Mouse (Mus musculus): ENCODE measurements around the gene Sema7a. TPM values are rescaled to one million over a fixed set of nuclear protein-coding genes. Genes with fewer than 3 reads are reported as not detected.

The Sema7a gene
- total RNA-seq (2012; rRNA removed) (not detected in 2 replicates), polyA plus RNA-seq (2012; ENCODE audit: insufficient read depth in 1 of 2, insufficient read length in 2 of 2, low read depth in 1 of 2, low replicate concordance in 2 of 2, missing spikeins in 1 of 2) (under 1 TPM in 1 of 2 experiments, not detected in 1; 0.03 TPM)

DNA sequence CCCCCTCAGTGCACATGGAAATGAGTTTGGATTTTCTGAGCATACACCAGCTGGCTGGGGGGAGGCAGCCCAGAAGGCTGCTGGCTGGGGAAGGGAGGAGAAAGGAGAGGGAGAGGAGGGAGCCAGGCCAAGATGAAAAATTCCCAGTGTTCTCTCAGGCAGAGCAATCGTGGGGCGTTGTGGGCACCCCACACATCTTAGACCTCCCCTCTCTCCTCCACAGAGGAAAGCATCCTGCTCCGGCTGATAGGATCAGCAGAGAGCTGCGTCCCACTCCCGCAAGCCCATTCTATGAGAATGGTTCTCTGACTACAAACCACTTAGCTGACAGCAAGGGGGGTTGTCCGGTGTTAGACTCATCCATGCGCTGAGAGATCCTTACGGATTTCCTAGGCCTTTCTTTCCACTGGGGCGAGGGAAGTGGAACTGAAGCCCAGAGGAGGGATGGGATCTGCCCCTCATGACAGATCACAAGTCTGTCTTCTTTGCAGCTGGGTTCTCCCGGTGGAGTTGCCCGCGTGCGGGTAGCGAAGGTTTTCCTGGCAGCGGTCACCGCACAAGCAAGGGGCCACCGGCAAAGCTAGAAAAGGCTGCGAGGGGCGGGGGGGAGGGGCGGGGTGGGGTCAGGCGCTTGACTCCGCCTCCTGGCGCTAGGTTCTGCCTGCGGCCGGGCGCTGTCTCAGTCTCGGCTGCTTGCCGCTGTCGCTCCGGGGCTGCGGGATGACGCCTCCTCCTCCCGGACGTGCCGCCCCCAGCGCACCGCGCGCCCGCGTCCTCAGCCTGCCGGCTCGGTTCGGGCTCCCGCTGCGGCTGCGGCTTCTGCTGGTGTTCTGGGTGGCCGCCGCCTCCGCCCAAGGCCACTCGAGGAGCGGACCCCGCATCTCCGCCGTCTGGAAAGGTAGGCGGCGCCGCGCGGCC lies at the start of gene Sema7a:
Gene Sema7a, plus strand, starts transcription at position 682 of the 918 bp plus-strand sequence.
- Histone ChIP-seq H3K27me3 (ENCODE audit: control insufficient read depth in 1 of 2, insufficient read depth in 2 of 2, low read length in 2 of 2) (0 out of 4 replicates have a peak, but pooled peaks cover 0 to 2% of the 10 kb centered on the region in 2 experiments), H3K79me2 (ENCODE audit: control insufficient read depth, insufficient read depth, low read length, poor library complexity) (no peaks in the 10 kb centered on the region), H3K4me1 (ENCODE audit: control insufficient read depth in 1 of 2, insufficient read depth in 2 of 2, low read length in 2 of 2) (no peaks in the 10 kb centered on the region), H3K9ac (ENCODE audit: control insufficient read depth, low read depth, low read length, poor library complexity, severe bottlenecking) (no peak within 1 kb of the TSS), H3K9me3 (replicated peaks; ENCODE audit: insufficient read depth, low read length) (no peaks in the 10 kb centered on the region), H3K27ac (ENCODE audit: control insufficient read depth, low read depth, low read length) (no peak within 1 kb of the TSS), H3K36me3 (ENCODE audit: control insufficient read depth in 1 of 2, insufficient read depth in 2 of 2, low read length in 2 of 2) (no peaks in the 10 kb centered on the region), H3K4me3 (ENCODE audit: control insufficient read depth in 1 of 2, insufficient read depth in 1 of 2, low read depth in 2 of 2, low read length in 2 of 2) (no peak within 1 kb of the TSS)
- TF ChIP-seq CHD2 (IDR thresholded peaks at IDR 0.05; ENCODE audit: low read length), result no peak
- TF ChIP-seq TCF12 (IDR thresholded peaks at IDR 0.05; ENCODE audit: low read depth, low read length), result no peak
- no peak for TF ChIP-seq NELFE (IDR thresholded peaks at IDR 0.05; ENCODE audit: low read depth, low read length)
- TF ChIP-seq KAT2A (conservative IDR thresholded peaks at IDR 0.05; ENCODE audit: low read depth, low read length), result no peak
- TF ChIP-seq MXI1 (IDR thresholded peaks at IDR 0.05; ENCODE audit: low read depth, low read length), result no peak
- TF ChIP-seq SMC3 (IDR thresholded peaks at IDR 0.05; ENCODE audit: low read depth, low read length), result no peak
- no peak for TF ChIP-seq RAD21 (IDR thresholded peaks at IDR 0.05; ENCODE audit: low read depth, low read length)
- TF ChIP-seq MAFK (IDR thresholded peaks at IDR 0.05; ENCODE audit: borderline replicate concordance, low read depth, low read length), result no peak
- no peak for TF ChIP-seq ZC3H11A (IDR thresholded peaks at IDR 0.05; ENCODE audit: low read depth, low read length)
- TF ChIP-seq GABPA (IDR thresholded peaks at IDR 0.05; ENCODE audit: low read depth, low read length), result no peak
- TF ChIP-seq E2F4 (IDR thresholded peaks at IDR 0.05; ENCODE audit: borderline replicate concordance, low read depth, low read length), result no peak
- no peak for TF ChIP-seq HCFC1 (IDR thresholded peaks at IDR 0.05; ENCODE audit: low read depth, low read length)
- no peak for TF ChIP-seq EP300 (IDR thresholded peaks at IDR 0.05; ENCODE audit: low read depth in 1 of 2, low read length in 2 of 2)
- no peak for DNase-seq (ENCODE audit: low read depth, low spot score)

DNA sequence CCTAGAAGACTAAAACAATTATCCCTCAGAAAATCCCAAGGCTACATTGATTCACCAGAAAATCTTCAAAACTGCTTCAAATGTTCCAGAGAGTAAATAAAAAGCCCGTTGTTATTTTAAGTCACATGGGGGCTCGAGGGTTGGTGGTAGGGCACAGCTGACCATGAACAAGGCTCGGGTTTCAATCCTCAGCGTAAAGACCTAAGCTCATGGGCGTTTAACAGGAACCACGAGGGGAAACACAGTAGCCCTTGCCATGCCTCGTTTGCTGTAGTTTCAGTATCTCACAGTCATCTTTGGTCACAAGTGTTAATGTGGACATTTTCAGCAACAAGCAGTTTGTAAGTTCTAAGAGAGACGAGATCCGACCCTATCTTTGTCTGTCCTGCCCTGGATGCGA lies 39.4 kb upstream of the Sema7a start:
- H3K27ac ChIP-seq (ENCODE audit: control insufficient read depth, low read depth, low read length), result no peak overlapping the region
- H3K9me3 ChIP-seq (replicated peaks; ENCODE audit: insufficient read depth, low read length), result no peaks in the 10 kb centered on the region
- peak overlapping the region; percentile 6 to 20; a peak in 1 of 4 replicates for H3K4me3 ChIP-seq (ENCODE audit: control insufficient read depth in 1 of 2, insufficient read depth in 1 of 2, low read depth in 2 of 2, low read length in 2 of 2)
- DNase-seq (ENCODE audit: low read depth, low spot score), result no peak
- H3K36me3 ChIP-seq (ENCODE audit: control insufficient read depth in 1 of 2, insufficient read depth in 2 of 2, low read length in 2 of 2), result no peaks in the 10 kb centered on the region
- H3K4me1 ChIP-seq (ENCODE audit: control insufficient read depth in 1 of 2, insufficient read depth in 2 of 2, low read length in 2 of 2), result peaks cover 0 to 1% of the 10 kb centered on the region in 2 experiments; a peak in 1 of 4 replicates
- no peaks in the 10 kb centered on the region for H3K79me2 ChIP-seq (ENCODE audit: control insufficient read depth, insufficient read depth, low read length, poor library complexity)
- TF ChIP-seq ZKSCAN1 (IDR thresholded peaks at IDR 0.05; ENCODE audit: low read depth, low read length) (no peak), GATA1 (IDR thresholded peaks at IDR 0.05; ENCODE audit: low read depth, low read length) (no peak), RAD21 (IDR thresholded peaks at IDR 0.05; ENCODE audit: low read depth, low read length) (no peak), POLR2A (IDR thresholded peaks at IDR 0.05; ENCODE audit: control insufficient read depth in 1 of 2, insufficient read depth in 1 of 2, low read depth in 1 of 2, low read length in 2 of 2, poor library complexity in 1 of 2) (no peak), ETS1 (IDR thresholded peaks at IDR 0.05; ENCODE audit: low read depth, low read length) (no peak), TCF12 (IDR thresholded peaks at IDR 0.05; ENCODE audit: low read depth, low read length) (no peak), SMC3 (IDR thresholded peaks at IDR 0.05; ENCODE audit: low read depth, low read length) (no peak), EP300 (IDR thresholded peaks at IDR 0.05; ENCODE audit: low read depth in 1 of 2, low read length in 2 of 2) (no peak)
- H3K9ac ChIP-seq (ENCODE audit: control insufficient read depth, low read depth, low read length, poor library complexity, severe bottlenecking), result no peak overlapping the region
- peaks cover 2 to 21% of the 10 kb centered on the region in 2 experiments; a peak in 3 of 4 replicates for H3K27me3 ChIP-seq (ENCODE audit: control insufficient read depth in 1 of 2, insufficient read depth in 2 of 2, low read length in 2 of 2)

Measured in MEL (cell line).